Mouse (Mus musculus): Measurements from ENCODE around the gene Afdn.

- TF ChIP-seq CTCF (IDR thresholded peaks at IDR 0.05; ENCODE audit: low read depth) (no peak), EP300 (IDR thresholded peaks at IDR 0.05; ENCODE audit: low read depth) (no peak)
These were observed 105.0 kb downstream of the Afdn start for GRCm38 (mm10) chr17:13865340-13865739.

Measured in heart, postnatal 0 days (tissue).